Mouse (Mus musculus) brain, adult 10 weeks (tissue): ENCODE measurements around the gene Txnrd1. TPM values are rescaled to one million over a fixed set of nuclear protein-coding genes. Genes with fewer than 3 reads are reported as not detected.

Experiments used
- polyA plus RNA-seq: library from polyadenylated mRNA; stranded (reverse); fragments of 350-450 nt; fragmentation: Illumina TruSeq; extraction: RNeasy Lipid Tissue Mini Kit (QIAGEN cat#74804); gene quantifications from one replicate; pipeline ENCODE4 v1.2.3, GENCODE M21; 2015; ENCODE audit warnings: low read depth, low replicate concordance

Txnrd1 gene
- polyA plus RNA-seq, result 49.7 TPM

DNA sequence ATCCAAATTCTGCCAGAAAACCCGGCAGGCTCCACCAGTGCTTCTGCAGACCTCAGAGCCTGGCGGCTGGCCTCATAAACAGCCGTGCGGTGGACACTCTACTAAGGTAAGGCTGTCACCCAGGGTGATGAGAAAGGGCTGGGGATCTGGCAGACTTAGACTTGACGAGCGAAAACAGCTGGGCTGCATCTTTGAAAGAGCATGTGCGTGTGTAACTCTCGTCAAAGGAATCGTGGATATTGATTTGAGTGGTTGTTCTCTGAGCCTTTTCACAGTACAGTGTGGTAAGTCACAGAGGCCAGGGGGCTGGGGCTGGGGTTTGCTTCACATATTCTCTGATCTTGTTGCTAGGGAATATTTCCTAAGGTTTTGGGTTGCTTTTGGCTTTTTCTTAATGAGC is at the start of gene Txnrd1:
Txnrd1 (plus strand) TSS at position 26 of the 400 bp plus-strand sequence.

DNA sequence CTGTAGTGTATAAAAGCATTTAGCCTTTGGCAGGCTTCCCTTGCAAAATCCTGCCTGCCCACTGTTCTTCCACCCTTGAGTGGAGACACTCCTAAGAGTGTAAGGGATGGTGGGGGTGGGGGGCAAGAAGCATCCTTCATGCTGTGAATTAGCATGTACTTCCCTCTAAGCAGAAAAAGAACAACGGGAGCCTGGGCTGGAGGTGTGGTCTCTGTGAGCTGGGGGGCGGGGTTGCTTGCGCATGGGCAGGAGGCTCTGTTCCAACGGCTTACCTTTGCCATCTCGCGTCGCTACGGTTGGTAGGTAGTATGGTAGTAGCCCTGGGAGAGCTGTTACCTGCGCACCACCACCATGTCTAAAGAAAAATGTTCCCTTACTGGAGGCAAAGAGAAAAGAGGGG is 32.6 kb downstream of the Txnrd1 start, which contains the start of gene Eid3:
Eid3 (plus strand) TSS at position 271 of the 400 bp plus-strand sequence.

Other genes starting within 250 kb of the Txnrd1 start
- gene 1190007I07Rik, start 210.7 kb upstream of the Txnrd1 start, polyA plus RNA-seq, result 26.6 TPM
- gene Tdg, start 204.1 kb upstream of the Txnrd1 start, polyA plus RNA-seq, result 43.4 TPM
- 21.0 TPM for gene Glt8d2, start 143.3 kb upstream of the Txnrd1 start, polyA plus RNA-seq
- gene Hcfc2, start 137.8 kb upstream of the Txnrd1 start, polyA plus RNA-seq, result 33.6 TPM
- gene Nfyb, start 69.8 kb upstream of the Txnrd1 start, polyA plus RNA-seq, result 55.4 TPM
- gene Eid3, start 32.7 kb downstream of the Txnrd1 start, polyA plus RNA-seq, result 0.59 TPM
- gene Chst11, start 151.5 kb downstream of the Txnrd1 start, polyA plus RNA-seq, result 29.6 TPM